Mouse (Mus musculus) liver, embryonic 11.5 days (tissue): ENCODE data around the gene Tube1. TPM values are rescaled to one million over a fixed set of nuclear protein-coding genes. Genes with fewer than 3 reads are reported as not detected.

Experiments used
- ATAC-seq: fragments of 200-750 bp; cut with Nextera tagmentation; replicated peaks from 2 replicates; pipeline ENCODE4 v1.8.0; 2017; ENCODE audit warnings: moderate number of reproducible peaks, mild to moderate bottlenecking, moderate TSS enrichment, moderate library complexity; ENCODE audit not compliant: low FRiP score
- DNase-seq: peaks from one replicate; pipeline ENCODE4 v3.0.0-alpha.2; 2017; ENCODE audit warnings: low spot score
- H3K27ac ChIP-seq: fragments of 300-500 bp; sonication (generic); 2 replicates; pipeline ENCODE4 v1.5.1; 2014; ENCODE audit warnings: mild to moderate bottlenecking, low read depth, low read length, control low read depth
- H3K27me3 ChIP-seq: fragments of 300-500 bp; sonication (generic); replicated peaks from 2 replicates; pipeline ENCODE4 v1.6.1; 2014; ENCODE audit warnings: low read length, mixed read lengths; ENCODE audit not compliant: control insufficient read depth, insufficient read depth
- H3K36me3 ChIP-seq: fragments of 300-500 bp; sonication (generic); 2 replicates; pipeline ENCODE4 v1.6.1; 2014; ENCODE audit warnings: mild to moderate bottlenecking, low read length, moderate library complexity, mixed read lengths; ENCODE audit not compliant: control insufficient read depth, insufficient read depth
- H3K4me1 ChIP-seq: fragments of 300-500 bp; sonication (generic); replicated peaks from 2 replicates; pipeline ENCODE4 v1.6.1; 2014; ENCODE audit warnings: low read length, mixed read lengths; ENCODE audit not compliant: control insufficient read depth, insufficient read depth
- H3K4me2 ChIP-seq: fragments of 300-500 bp; sonication (generic); 2 replicates; pipeline ENCODE4 v1.6.1; 2014; ENCODE audit warnings: mild to moderate bottlenecking, control low read depth, moderate library complexity
- H3K4me3 ChIP-seq: fragments of 300-500 bp; sonication (generic); 2 replicates; pipeline ENCODE4 v1.5.1; 2014; ENCODE audit warnings: low read depth, low read length, control low read depth
- H3K9ac ChIP-seq: fragments of 300-500 bp; sonication (generic); 2 replicates; pipeline ENCODE4 v1.6.1; 2014; ENCODE audit warnings: low read depth, low read length, control low read depth
- H3K9me3 ChIP-seq: fragments of 300-500 bp; sonication (generic); 2 replicates; pipeline ENCODE4 v1.6.1; 2016; ENCODE audit warnings: low read length, inconsistent platforms, mixed read lengths; ENCODE audit not compliant: control insufficient read depth
- WGBS: fragments of 180-500 bp; shearing (Covaris S2); extraction: QIAGEN DNeasy Blood & Tissue Kit; methylation state at CpG from one replicate; pipeline ENCODE4 v1.1.7; 2014; 5-methylcytosine and 5-hydroxymethylcytosine counted together
- polyA plus RNA-seq: library from polyadenylated mRNA; unstranded; fragments of >200 nt; fragmentation: Nextera tagmentation; extraction: Ambion mirVana; gene quantifications from 2 replicates; pipeline ENCODE4 v1.2.1, GENCODE M21; 2014

The Tube1 gene
- 16.4 and 17.8 TPM in 2 replicates for polyA plus RNA-seq

- Histone ChIP-seq H3K36me3 (0 out of 2 replicates have a peak, but pooled peaks cover 2% of the 10 kb centered on the region), H3K4me1 (peaks cover 9% of the 10 kb centered on the region; the same call in 1 of the 2 replicates), H3K4me3 (peak within 1 kb of the TSS; percentile 61), H3K27me3 (no peaks in the 10 kb centered on the region), H3K9me3 (no peaks in the 10 kb centered on the region), H3K27ac (no peak within 1 kb of the TSS), H3K4me2 (peak within 1 kb of the TSS; percentile 73), H3K9ac (peak within 1 kb of the TSS; percentile 70)
- peak; percentile 80 for DNase-seq
- ATAC-seq, result peak; percentile 89
- 4% methylated on average over 47 of the region's 47 CpGs for WGBS
Measured at GRCm38 (mm10) chr10:39133462-39134310, at the start of gene Tube1, which contains the start of gene Fam229b. Gene Tube1, plus strand, starts transcription at chr10:39133976. Gene Fam229b, minus strand, starts transcription at chr10:39133914.

DNA sequence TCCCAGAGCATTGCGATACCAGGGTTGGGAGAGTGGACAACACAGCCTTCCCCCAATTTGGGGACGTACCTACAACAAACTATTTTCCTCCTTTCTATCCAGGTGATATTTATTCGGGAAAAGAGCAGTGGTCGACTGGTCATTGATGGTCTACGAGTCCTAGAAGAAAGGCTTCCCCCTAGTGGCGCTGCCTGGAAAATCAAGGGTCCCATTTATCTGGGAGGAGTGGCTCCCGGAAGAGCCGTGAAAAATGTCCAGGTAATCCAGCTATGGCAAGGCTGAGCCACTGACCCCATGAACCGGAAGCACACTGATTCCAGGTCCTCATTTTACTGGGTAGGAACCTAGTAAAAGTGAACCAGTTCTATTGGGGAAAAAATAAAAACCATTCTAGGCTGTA lies 36.8 kb upstream of the Tube1 start:
- Histone ChIP-seq H3K36me3 (no peaks in the 10 kb centered on the region), H3K4me1 (no peaks in the 10 kb centered on the region)
- DNase-seq, result no peak

DNA sequence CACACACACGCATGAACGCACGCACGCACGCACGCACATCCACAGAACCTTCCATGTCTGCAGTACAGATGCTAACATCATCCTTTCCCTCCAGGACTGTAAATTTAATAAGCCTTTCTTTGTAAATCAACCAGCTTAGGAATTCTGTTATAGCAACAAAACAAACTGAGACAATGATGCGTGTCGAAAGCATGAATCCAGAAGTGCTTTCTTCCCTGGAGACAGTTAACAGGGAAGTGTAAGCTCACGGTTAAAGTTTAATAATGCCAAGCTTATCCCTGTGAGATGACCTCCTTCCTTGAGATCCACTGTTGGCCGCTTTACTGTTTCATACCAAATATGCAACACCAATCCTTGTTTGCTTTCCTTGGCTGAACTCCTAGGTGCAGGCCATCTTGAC lies 35.0 kb upstream of the Tube1 start:
- ATAC-seq (no peak), DNase-seq (no peak)
- Histone ChIP-seq H3K36me3 (no peaks in the 10 kb centered on the region), H3K4me2 (no peak overlapping the region), H3K9me3 (no peaks in the 10 kb centered on the region), H3K27me3 (no peaks in the 10 kb centered on the region), H3K9ac (no peak overlapping the region), H3K4me1 (no peaks in the 10 kb centered on the region), H3K27ac (no peak overlapping the region), H3K4me3 (no peak overlapping the region)
- WGBS, result 93% methylated on average over 10 of the region's 10 CpGs

More for the DNA sequence above, 36.8 kb upstream of the Tube1 start:
- ATAC-seq, result no peak
- H3K4me3 ChIP-seq, result no peak overlapping the region
- H3K27ac ChIP-seq, result no peak overlapping the region
- no peaks in the 10 kb centered on the region for H3K27me3 ChIP-seq
- no peak overlapping the region for H3K9ac ChIP-seq
- H3K9me3 ChIP-seq, result no peaks in the 10 kb centered on the region
- WGBS, result 85% methylated on average over 9 of the region's 9 CpGs
- no peak overlapping the region for H3K4me2 ChIP-seq

DNA sequence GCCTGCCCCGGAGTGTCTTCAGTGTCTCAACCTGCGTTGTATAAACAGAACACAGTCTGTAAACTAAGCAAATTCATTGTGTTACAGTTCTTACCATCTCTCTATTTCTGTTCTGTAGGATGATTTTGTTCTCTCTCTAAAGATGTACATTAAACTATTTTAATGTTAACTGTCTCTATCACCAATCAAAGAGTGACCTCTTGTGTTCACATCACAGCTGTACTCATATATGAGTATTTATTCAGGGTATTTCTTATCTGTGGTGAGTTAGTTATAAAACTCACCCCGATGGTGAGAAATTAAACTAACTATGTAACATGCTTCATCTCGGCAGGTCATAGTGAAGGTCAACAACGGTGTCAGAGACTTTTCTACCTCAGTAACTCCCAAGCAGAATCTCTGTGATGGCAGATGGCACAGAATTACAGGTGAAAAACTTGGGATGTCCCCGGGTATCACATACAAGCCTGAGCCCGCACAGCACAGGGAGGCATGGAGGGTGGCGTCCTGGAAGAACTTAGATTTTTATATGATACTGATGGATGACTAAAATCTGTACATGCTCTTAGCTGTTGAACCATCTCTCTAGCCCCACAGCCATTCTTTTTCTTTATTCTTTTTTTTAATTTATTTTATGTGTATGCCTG lies 28.9 kb upstream of the Tube1 start:
- no peaks in the 10 kb centered on the region for H3K36me3 ChIP-seq
- WGBS, result 90% methylated on average over 8 of the region's 8 CpGs
- no peak overlapping the region for H3K4me2 ChIP-seq

GRCm38 (mm10) chr10:39106413-39106812 lies 27.4 kb upstream of the Tube1 start:
- ATAC-seq, result no peak
- Histone ChIP-seq H3K4me1 (no peaks in the 10 kb centered on the region), H3K9ac (no peak overlapping the region), H3K4me2 (no peak overlapping the region), H3K4me3 (no peak overlapping the region), H3K27me3 (no peaks in the 10 kb centered on the region), H3K27ac (no peak overlapping the region), H3K36me3 (no peaks in the 10 kb centered on the region), H3K9me3 (no peaks in the 10 kb centered on the region)
- no peak for DNase-seq
- WGBS, result 69% methylated on average over 3 of the region's 3 CpGs

More for the DNA sequence above, 28.9 kb upstream of the Tube1 start:
- Histone ChIP-seq H3K9me3 (no peaks in the 10 kb centered on the region), H3K4me1 (no peaks in the 10 kb centered on the region), H3K27ac (no peak overlapping the region), H3K4me3 (no peak overlapping the region), H3K27me3 (no peaks in the 10 kb centered on the region), H3K9ac (no peak overlapping the region)
- DNase-seq (no peak), ATAC-seq (no peak)

DNA sequence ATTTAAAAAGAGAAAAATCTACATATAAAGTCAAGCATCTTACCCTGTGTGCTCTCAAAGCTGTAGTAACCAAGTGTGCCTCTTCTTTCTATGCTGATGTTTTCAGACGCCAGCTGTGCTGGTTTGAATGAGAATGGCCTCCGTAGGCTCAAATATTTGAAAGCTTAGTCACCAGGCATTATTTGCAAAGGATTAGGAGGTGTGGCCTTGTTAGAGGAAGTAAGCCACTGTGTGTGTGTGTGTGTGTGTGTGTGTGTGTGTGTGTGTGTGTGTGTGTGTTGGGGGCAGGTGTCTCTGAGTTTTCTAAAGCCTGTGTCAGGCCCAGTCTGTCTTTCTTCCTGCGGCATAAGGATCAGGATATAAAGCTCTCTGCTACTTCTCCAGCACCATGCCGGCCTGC lies 26.8 kb upstream of the Tube1 start:
- H3K9ac ChIP-seq, result no peak overlapping the region
- H3K4me2 ChIP-seq, result no peak overlapping the region
- ATAC-seq (no peak), DNase-seq (no peak)
- H3K4me3 ChIP-seq, result no peak overlapping the region
- H3K27me3 ChIP-seq, result no peaks in the 10 kb centered on the region
- 68% methylated on average over 4 of the region's 4 CpGs for WGBS
- H3K4me1 ChIP-seq, result no peaks in the 10 kb centered on the region
- H3K27ac ChIP-seq, result no peak overlapping the region
- H3K9me3 ChIP-seq, result no peaks in the 10 kb centered on the region
- no peaks in the 10 kb centered on the region for H3K36me3 ChIP-seq

DNA sequence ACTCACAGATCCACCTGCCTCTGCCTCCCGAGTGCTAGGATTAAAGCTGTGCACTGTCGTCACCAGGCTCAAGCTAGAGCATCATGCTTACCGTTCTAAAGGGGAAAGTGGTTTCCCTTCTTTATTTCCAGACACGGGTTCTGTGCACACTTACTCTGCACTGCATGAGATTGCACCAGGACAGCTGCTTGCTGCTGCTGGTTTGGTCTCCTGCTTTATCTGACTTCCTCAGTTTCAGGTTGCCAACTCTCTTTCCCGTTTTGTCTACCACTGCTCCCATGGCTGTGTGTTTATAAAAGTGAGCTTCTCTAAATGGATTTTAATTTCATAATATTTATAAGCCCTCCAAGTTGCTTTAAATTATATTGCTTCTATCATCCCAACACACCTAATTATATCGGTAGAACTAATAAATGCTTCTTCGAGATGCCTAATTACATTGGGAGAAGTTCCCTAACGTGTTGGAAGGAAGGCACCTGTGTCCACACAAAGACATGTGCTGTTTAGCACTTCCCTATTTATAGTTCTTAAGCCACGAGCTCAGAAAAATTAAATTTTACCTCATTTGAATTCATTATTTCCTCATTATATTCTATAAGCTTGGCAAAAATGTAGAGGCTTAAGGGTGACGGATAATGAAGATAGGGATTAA lies 24.8 kb upstream of the Tube1 start:
- Histone ChIP-seq H3K9me3 (no peaks in the 10 kb centered on the region), H3K9ac (no peak overlapping the region), H3K27me3 (no peaks in the 10 kb centered on the region), H3K4me2 (no peak overlapping the region), H3K27ac (no peak overlapping the region), H3K36me3 (no peaks in the 10 kb centered on the region), H3K4me1 (no peaks in the 10 kb centered on the region), H3K4me3 (no peak overlapping the region)
- ATAC-seq (no peak), DNase-seq (no peak)
- WGBS, result 53% methylated on average over 10 of the region's 10 CpGs

DNA sequence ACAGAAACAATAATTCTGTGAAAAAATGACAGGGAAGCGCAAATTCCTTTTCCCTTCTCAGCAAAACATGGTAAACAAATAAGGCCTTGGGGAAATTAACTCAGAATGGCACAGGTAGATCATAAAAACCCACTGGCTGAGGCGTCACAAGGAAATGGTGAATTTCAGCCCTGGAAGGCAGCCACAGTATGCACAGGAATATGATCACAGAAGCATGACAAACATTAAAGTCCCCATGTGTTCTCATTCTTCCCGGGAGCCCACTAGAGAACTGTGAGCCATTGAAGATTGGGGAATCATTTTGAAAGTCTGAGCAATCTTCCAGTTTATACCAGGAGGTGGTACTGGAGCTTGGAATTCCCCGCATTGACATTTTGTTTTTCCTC lies 24.3 kb upstream of the Tube1 start:
- no peaks in the 10 kb centered on the region for H3K27me3 ChIP-seq
- no peaks in the 10 kb centered on the region for H3K36me3 ChIP-seq
- H3K4me2 ChIP-seq, result no peak overlapping the region
- no peak overlapping the region for H3K9ac ChIP-seq
- ATAC-seq (no peak), DNase-seq (no peak)
- H3K27ac ChIP-seq, result no peak overlapping the region
- no peak overlapping the region for H3K4me3 ChIP-seq
- 68% methylated on average over 4 of the region's 4 CpGs for WGBS
- H3K9me3 ChIP-seq, result no peaks in the 10 kb centered on the region
- no peaks in the 10 kb centered on the region for H3K4me1 ChIP-seq
